ENCODE assay signal across 8 mouse cellular contexts in genomic region chr12:105031081-105032058, GRCm38 (mm10). TPM values are rescaled to one million over a fixed set of nuclear protein-coding genes. Genes with fewer than 3 reads are reported as not detected.
A peak's percentile ranks its signal among the peaks of the same experiment; 100 is the strongest.
DNase-seq lines count a peak whose midpoint lies in the region; ATAC-seq and TF ChIP-seq lines count a peak whose summit lies in the region.

No protein-coding gene starts in this region.

- WGBS in heart, embryonic 13.5 days: 3% methylated on average over 37 of the region's 37 CpGs
- WGBS in embryonic facial prominence, embryonic 14.5 days: 8% methylated on average over 37 of the region's 37 CpGs
- WGBS in limb, embryonic 10.5 days: 9% methylated on average over 37 of the region's 37 CpGs

- TF ChIP-seq CTCF in E14TG2a.4 (conservative IDR thresholded peaks at IDR 0.05; ENCODE audit: low read length): no peak

- H3K4me3 ChIP-seq in heart, embryonic 13.5 days: peak overlapping the region; percentile 90
- H3K4me3 ChIP-seq in E14TG2a.4 (replicated peaks; ENCODE audit: low read length): peak overlapping the region; percentile 97
- H3K4me3 ChIP-seq in embryonic facial prominence, embryonic 14.5 days (ENCODE audit: low read depth, low read length): peak overlapping the region; percentile 87
- peak overlapping the region; percentile 82 for H3K4me3 ChIP-seq in limb, embryonic 10.5 days

- no peak for ATAC-seq in heart, embryonic 13.5 days (ENCODE audit: extremely low read depth, insufficient number of reproducible peaks, low FRiP score, low TSS enrichment)
- no peak for ATAC-seq in embryonic facial prominence, embryonic 14.5 days (ENCODE audit: low read depth)

- no peaks in the 10 kb centered on the region for H3K27me3 ChIP-seq in heart, embryonic 13.5 days (replicated peaks)
- H3K27me3 ChIP-seq in E14TG2a.4 (ENCODE audit: insufficient read depth, low read length): no peaks in the 10 kb centered on the region
- no peaks in the 10 kb centered on the region for H3K27me3 ChIP-seq in embryonic facial prominence, embryonic 14.5 days (replicated peaks; ENCODE audit: control insufficient read depth, insufficient read depth, low read length)
- H3K27me3 ChIP-seq in limb, embryonic 10.5 days (ENCODE audit: low read depth, poor library complexity, severe bottlenecking): no peaks in the 10 kb centered on the region

- no peak for DNase-seq in heart, adult 18-20 months
- DNase-seq in embryonic facial prominence, embryonic 14.5 days (ENCODE audit: low spot score): no peak
- peak; percentile 43 for DNase-seq in limb, embryonic 10.5 days (ENCODE audit: low spot score)
- DNase-seq in neural tube, embryonic 10.5 days (ENCODE audit: extremely low spot score, low spot score): peak; percentile 34
- DNase-seq in gastrocnemius, postnatal 25 days: no peak
- DNase-seq in kidney, adult 9 months: no peak

- H3K27ac ChIP-seq in heart, embryonic 13.5 days (replicated peaks): peak overlapping the region; percentile 46
- peak overlapping the region; percentile 18 for H3K27ac ChIP-seq in embryonic facial prominence, embryonic 14.5 days (replicated peaks; ENCODE audit: low read depth, low read length)
- peak overlapping the region; percentile 88 for H3K27ac ChIP-seq in limb, embryonic 10.5 days

- H3K4me2 ChIP-seq in heart, embryonic 13.5 days: peak overlapping the region; percentile 81
- H3K4me2 ChIP-seq in embryonic facial prominence, embryonic 14.5 days (ENCODE audit: low read depth, low read length): peak overlapping the region; percentile 89

- peak overlapping the region; percentile 86 for H3K9ac ChIP-seq in heart, embryonic 13.5 days
- peak overlapping the region; percentile 83 for H3K9ac ChIP-seq in embryonic facial prominence, embryonic 14.5 days (ENCODE audit: low read depth, low read length)

- H3K9me3 ChIP-seq in heart, embryonic 13.5 days: no peaks in the 10 kb centered on the region
- H3K9me3 ChIP-seq in E14TG2a.4 (ENCODE audit: low read length): no peaks in the 10 kb centered on the region
- H3K9me3 ChIP-seq in embryonic facial prominence, embryonic 14.5 days (ENCODE audit: control insufficient read depth, low read length): no peaks in the 10 kb centered on the region
- no peaks in the 10 kb centered on the region for H3K9me3 ChIP-seq in limb, embryonic 10.5 days (replicated peaks)

- H3K36me3 ChIP-seq in heart, embryonic 13.5 days: peaks cover 19% of the 10 kb centered on the region
- peaks cover 42% of the 10 kb centered on the region for H3K36me3 ChIP-seq in E14TG2a.4 (ENCODE audit: insufficient read depth, low read length)
- peaks cover 21% of the 10 kb centered on the region for H3K36me3 ChIP-seq in embryonic facial prominence, embryonic 14.5 days (ENCODE audit: control insufficient read depth, insufficient read depth, low read length)
- peaks cover 29% of the 10 kb centered on the region for H3K36me3 ChIP-seq in limb, embryonic 10.5 days

- peaks cover 37% of the 10 kb centered on the region for H3K4me1 ChIP-seq in heart, embryonic 13.5 days
- peaks cover 69% of the 10 kb centered on the region for H3K4me1 ChIP-seq in E14TG2a.4 (replicated peaks; ENCODE audit: low read depth, low read length)
- peaks cover 17% of the 10 kb centered on the region for H3K4me1 ChIP-seq in embryonic facial prominence, embryonic 14.5 days (ENCODE audit: control insufficient read depth, insufficient read depth, low read length)
- H3K4me1 ChIP-seq in limb, embryonic 10.5 days: peaks cover 44% of the 10 kb centered on the region

RNA-seq across cellular contexts. Expression of gene Glrx5, which starts 1.1 kb away (rescaled TPM):
- polyA plus RNA-seq in heart, embryonic 13.5 days (2015; fragmentation: Nextera tagmentation; extraction: Ambion mirVana): 168 and 174 TPM in 2 replicates
- total RNA-seq in heart, adult 18-20 months (2021): 100 to 1,000 TPM in 1 of 2 experiments, 10 to 100 TPM in 1; 83.8 to 111 TPM
- polyA plus RNA-seq in embryonic facial prominence, embryonic 14.5 days (2014; fragmentation: Nextera tagmentation; extraction: Ambion mirVana): 183 and 186 TPM in 2 replicates
- 215 and 255 TPM in 2 replicates for polyA plus RNA-seq in limb, embryonic 10.5 days (2016; fragmentation: Nextera tagmentation; extraction: Ambion mirVana)
- total RNA-seq in gastrocnemius, postnatal 25 days (2021): 10 to 100 TPM; 63.5 to 64.9 TPM

RNA-seq across cellular contexts. Expression of gene Syne3, which starts 21.8 kb away (rescaled TPM):
- polyA plus RNA-seq in heart, embryonic 13.5 days (2015; fragmentation: Nextera tagmentation; extraction: Ambion mirVana): 0.36 and 0.78 TPM in 2 replicates
- 1 to 10 TPM; 7.9 to 8.3 TPM for total RNA-seq in heart, adult 18-20 months (2021)
- 1.8 and 3.0 TPM in 2 replicates for polyA plus RNA-seq in embryonic facial prominence, embryonic 14.5 days (2014; fragmentation: Nextera tagmentation; extraction: Ambion mirVana)
- polyA plus RNA-seq in limb, embryonic 10.5 days (2016; fragmentation: Nextera tagmentation; extraction: Ambion mirVana): 0.09 and 0.25 TPM in 2 replicates
- total RNA-seq in gastrocnemius, postnatal 25 days (2021): 1 to 10 TPM; 3.2 to 4.6 TPM

Comparison
In these comparisons a context has a peak if more than half of its experiments do, and no peak if none do; other contexts are left out.
1. H3K27ac ChIP-seq: peak in every context shown above with its lines; median percentile 88 in limb, embryonic 10.5 days; 46 in heart, embryonic 13.5 days; 18 in embryonic facial prominence, embryonic 14.5 days.
2. DNase-seq: peak in limb, embryonic 10.5 days (single experiment) and neural tube, embryonic 10.5 days (single experiment); none in heart, adult 18-20 months (0 of 2), embryonic facial prominence, embryonic 14.5 days (single experiment), gastrocnemius, postnatal 25 days (single experiment) and kidney, adult 9 months (single experiment).
3. Peak in every context shown above with its lines, with median percentiles within 50 percentile points of each other: H3K4me3 ChIP-seq.